Comparison of ENCODE assay signal across 8 mouse cellular contexts in the genomic region with DNA sequence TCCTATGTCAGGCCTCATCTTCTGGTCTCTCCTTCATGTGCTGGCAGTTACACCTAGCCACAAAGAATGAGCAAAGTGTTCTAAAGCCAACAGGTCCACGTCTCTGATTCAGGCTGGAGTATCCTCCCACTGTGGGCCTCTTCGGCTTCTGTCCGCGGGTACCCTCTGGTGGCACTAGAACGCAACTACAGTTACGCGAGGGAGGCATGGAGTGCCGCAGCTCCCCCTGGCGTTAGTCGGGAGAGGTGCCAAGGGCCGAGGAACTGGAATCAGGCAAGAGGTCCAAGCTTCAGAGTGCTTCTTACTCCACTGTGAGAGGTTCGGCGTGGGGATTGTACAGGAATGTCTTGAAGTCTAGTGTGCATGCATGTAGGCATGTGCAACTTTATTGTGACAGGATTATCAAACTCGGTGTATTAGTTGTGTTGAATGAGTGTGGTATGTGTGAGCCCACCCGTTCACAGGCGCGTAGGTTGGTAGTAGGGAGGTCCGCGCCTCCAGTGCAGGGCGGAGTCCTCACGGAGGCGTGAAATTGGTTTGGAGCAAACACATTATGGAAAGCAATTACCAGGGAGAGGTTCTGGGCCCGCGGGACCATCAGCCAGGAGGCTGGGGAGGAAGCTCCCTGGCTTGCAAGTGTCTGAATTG. TPM values are rescaled to one million over a fixed set of nuclear protein-coding genes. Genes with fewer than 3 reads are reported as not detected.
DNase-seq lines count a peak whose midpoint lies in the region; ATAC-seq lines count a peak whose summit lies in the region.

No protein-coding gene starts in this region.

- peak; percentile 89 for DNase-seq in R1 (ENCODE audit: low read depth, low spot score)
- DNase-seq in cerebellum, postnatal 10 days, result peak; percentile 98 to 99
- DNase-seq in frontal cortex, postnatal 25 days (ENCODE audit: low spot score in 2 of 2), result peak; percentile 92 to 94
- DNase-seq in layer of hippocampus, postnatal 25 days (ENCODE audit: extremely low spot score in 1 of 2, low spot score in 1 of 2), result peak; percentile 93 to 97
- peak; percentile 94 for DNase-seq in lung, postnatal 14 days
- DNase-seq in retina, postnatal 1 day, result peak; percentile 91
- peak; percentile 80 to 87 for DNase-seq in thymus, postnatal 36 days

- peaks cover 43% of the 10 kb centered on the region for H3K27me3 ChIP-seq in hindbrain, embryonic 15.5 days

- ATAC-seq in hindbrain, embryonic 15.5 days (ENCODE audit: low FRiP score, low read depth), result peak; percentile 57

- no peak overlapping the region for H3K9ac ChIP-seq in hindbrain, embryonic 15.5 days

- no peak overlapping the region for H3K27ac ChIP-seq in hindbrain, embryonic 15.5 days (replicated peaks)

- H3K4me2 ChIP-seq in hindbrain, embryonic 15.5 days, result 0 out of 2 replicates have a peak overlapping the region, but pooled peaks have one; percentile 1

- H3K4me1 ChIP-seq in hindbrain, embryonic 15.5 days (replicated peaks), result peaks cover 19% of the 10 kb centered on the region

- H3K36me3 ChIP-seq in hindbrain, embryonic 15.5 days, result no peaks in the 10 kb centered on the region

- 16% methylated on average over 24 of the region's 24 CpGs for WGBS in hindbrain, embryonic 15.5 days

- H3K4me3 ChIP-seq in hindbrain, embryonic 15.5 days, result no peak overlapping the region

- H3K9me3 ChIP-seq in hindbrain, embryonic 15.5 days, result no peaks in the 10 kb centered on the region

RNA-seq across cellular contexts. Expression of gene Gbx1, which starts 3.2 kb away (rescaled TPM):
- polyA plus RNA-seq in hindbrain, embryonic 15.5 days (2015; fragmentation: Nextera tagmentation; extraction: Ambion mirVana), result 6.8 and 8.8 TPM in 2 replicates
- under 1 TPM; 0.10 to 0.16 TPM for total RNA-seq in layer of hippocampus, postnatal 25 days (2021)

RNA-seq across cellular contexts. Expression of gene Asb10, which starts 10.6 kb away (rescaled TPM):
- polyA plus RNA-seq in hindbrain, embryonic 15.5 days (2015; fragmentation: Nextera tagmentation; extraction: Ambion mirVana), result 0.14 and 0.26 TPM in 2 replicates
- total RNA-seq in layer of hippocampus, postnatal 25 days (2021), result under 1 TPM; 0.27 to 0.52 TPM

RNA-seq across cellular contexts. Expression of gene 4931409K22Rik, which starts 26.4 kb away (rescaled TPM):
- polyA plus RNA-seq in hindbrain, embryonic 15.5 days (2015; fragmentation: Nextera tagmentation; extraction: Ambion mirVana), result 0.10 and 0.18 TPM in 2 replicates
- not detected for total RNA-seq in layer of hippocampus, postnatal 25 days (2021)

RNA-seq across cellular contexts. Expression of gene Abcf2, which starts 47.1 kb away (rescaled TPM):
- 78.7 and 82.1 TPM in 2 replicates for polyA plus RNA-seq in hindbrain, embryonic 15.5 days (2015; fragmentation: Nextera tagmentation; extraction: Ambion mirVana)
- 10 to 100 TPM; 72.6 to 80.0 TPM for total RNA-seq in layer of hippocampus, postnatal 25 days (2021)

RNA-seq across cellular contexts. Expression of gene Chpf2, which starts 56.4 kb away (rescaled TPM):
- polyA plus RNA-seq in hindbrain, embryonic 15.5 days (2015; fragmentation: Nextera tagmentation; extraction: Ambion mirVana), result 18.7 and 19.0 TPM in 2 replicates
- total RNA-seq in layer of hippocampus, postnatal 25 days (2021), result 10 to 100 TPM; 55.5 to 79.0 TPM
